Mouse (Mus musculus) erythroblast, embryonic 14.5 days (primary cell): ENCODE measurements around the gene Runx3.

Source experiments
- GATA1 ChIP-seq: IDR thresholded peaks from 2 replicates; pipeline ENCODE4 v1.6.1; 2012; ENCODE audit warnings: low read length, inconsistent platforms, mixed read lengths
- TAL1 ChIP-seq: IDR thresholded peaks from 3 replicates; pipeline ENCODE4 v1.6.1; 2012; ENCODE audit warnings: low read length, inconsistent platforms, mixed read lengths

DNA sequence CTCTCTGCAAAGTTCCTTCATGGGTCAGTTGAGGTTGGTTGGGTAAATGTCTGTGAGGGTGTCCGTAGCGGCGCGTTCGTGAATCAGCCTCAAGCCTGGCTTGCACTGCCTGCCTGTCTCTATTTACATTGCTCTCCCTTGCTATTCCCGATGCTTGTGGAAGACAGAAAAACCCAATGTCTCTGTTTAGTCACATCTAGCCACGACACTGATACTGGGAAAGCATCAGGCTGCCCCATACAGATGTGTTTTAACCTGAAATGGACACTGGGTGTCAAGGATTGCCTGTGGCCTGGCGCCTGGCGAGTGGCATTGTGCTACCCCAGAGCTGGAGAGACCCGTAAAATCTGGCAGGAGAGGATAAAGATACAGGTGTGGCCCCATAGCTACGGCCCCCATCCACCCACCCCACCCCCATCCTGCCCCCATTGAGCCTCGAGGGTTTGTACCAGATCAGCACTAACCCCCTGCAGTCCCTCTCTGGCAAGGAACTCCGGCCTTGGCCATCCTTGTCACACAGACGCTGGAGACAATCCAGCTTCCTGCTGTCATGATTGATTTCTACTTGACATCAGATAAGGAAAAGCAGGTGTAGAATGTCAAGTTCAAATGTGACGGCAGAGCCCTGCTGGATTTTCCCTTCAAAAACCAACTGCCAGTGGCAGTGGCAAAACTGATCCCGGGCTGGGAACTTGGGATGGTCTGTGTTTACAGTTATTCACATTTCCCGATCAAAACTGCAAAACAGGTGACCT, 83.5 kb downstream of the Runx3 start:
- TF ChIP-seq TAL1 (no peak), GATA1 (no peak)
